Mouse (Mus musculus) CD4-positive, CD25-positive, alpha-beta regulatory T cell, adult 4 months (primary cell): ENCODE data around the gene Srrt. TPM values are rescaled to one million over a fixed set of nuclear protein-coding genes. Genes with fewer than 3 reads are reported as not detected.
A peak's percentile ranks its signal among the peaks of the same experiment; 100 is the strongest.

Experiments
- ATAC-seq: one replicate; pipeline ENCODE4 v1.8.0; 2017
- polyA plus RNA-seq, 2 experiments: library from polyadenylated mRNA; unstranded; fragments of 100-300 nt; shearing (Covaris generic); gene quantifications; one replicate each; pipeline ENCODE4 v1.2.1; 2017

The Srrt gene
- polyA plus RNA-seq, 2 experiments from 2014 or later, result 60.2 to 63.7 TPM

DNA sequence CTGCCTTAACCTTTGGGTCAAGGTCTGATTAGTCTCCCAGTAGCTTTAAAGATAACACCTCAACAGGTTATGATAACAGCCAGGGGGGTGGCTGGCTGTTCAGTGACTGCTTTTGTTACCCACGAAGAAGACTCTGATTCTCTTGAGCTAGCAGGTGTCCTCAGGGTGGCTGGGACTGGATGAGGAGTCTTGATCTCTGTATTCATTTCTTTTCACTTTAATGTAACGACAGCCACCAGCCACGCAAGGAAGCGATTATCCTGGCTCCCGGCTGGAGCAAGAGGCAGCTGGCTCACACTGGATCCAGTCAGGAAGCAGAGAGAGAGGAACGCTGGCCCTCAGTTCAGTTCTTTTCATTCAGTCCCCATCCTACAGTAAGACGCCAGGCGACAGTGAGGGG is 29.7 kb upstream of the Srrt start:
- ATAC-seq, result no peak

DNA sequence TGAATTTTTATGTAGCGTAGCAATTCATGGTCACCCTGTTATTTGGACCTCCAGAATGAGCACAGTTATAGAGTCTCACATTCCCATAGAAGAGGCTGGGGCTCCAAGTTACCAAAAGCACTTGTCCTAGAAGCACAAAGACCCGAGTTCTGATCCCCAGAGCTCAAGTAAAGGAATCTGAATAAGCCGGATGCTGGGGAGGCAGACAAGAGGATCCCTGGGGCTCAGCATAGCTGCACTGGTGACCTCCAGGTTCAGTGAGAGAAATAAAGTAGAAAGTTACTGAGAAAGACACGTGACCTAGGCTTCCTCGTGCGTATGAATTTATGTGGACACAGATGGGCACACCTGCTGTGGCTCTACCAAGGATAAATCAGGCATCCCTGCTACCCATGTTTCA is 27.6 kb upstream of the Srrt start:
- no peak for ATAC-seq

DNA sequence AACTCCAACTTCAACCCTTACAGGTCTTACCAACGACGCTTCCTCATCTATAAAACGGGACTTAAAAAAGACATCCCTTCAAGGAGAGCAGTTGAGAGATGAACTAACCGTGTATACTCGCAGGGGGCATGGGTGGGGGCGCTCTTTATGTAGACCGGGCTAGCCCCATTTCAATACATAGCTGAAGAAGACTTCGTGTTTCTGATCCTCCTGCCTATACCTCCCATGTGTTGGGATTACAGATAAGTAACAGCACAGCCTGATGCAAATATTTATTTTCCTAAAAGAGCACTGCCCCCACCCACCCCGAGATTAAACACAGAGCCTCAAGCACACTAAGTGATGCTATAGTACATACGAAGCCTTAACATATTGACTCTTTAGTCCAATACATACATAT is 26.8 kb upstream of the Srrt start:
- no peak for ATAC-seq

DNA sequence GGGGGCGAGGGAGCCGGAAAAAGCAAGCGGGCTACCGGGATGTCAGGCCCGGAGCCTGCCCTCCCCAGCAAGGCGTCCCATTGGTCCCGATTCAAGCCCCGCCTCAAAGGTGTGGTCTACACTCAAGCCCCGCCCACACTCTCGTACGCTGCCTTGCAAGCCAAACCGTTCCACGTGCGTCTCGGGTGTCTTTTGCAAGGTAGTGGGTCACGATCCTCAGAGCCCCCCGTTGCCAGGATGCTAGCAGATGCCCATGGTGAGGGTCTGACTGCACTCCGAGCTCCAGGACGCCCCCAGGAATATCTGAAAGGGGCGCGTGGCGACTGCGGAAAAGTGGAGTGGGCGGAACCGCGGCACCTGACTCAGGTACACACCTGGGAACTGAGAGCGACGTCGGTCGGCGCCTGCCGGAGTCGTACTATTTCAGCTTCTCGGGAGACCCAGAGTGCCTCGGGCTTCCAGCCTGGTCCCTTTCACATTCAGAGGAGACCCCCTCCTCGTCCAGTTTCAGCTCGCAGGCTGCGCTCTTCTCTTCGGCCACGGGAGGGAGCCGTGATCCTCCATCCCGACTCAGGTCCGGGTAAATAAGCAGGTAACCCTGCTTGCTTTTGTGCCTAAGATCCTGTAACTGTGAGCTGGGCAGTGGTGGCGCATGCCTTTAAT is 26.2 kb upstream of the Srrt start, which contains the start of gene Slc12a9:
TSS of gene Slc12a9 (minus strand) at position 86 of the 663 bp plus-strand sequence.
- ATAC-seq, result peak; percentile 97

DNA sequence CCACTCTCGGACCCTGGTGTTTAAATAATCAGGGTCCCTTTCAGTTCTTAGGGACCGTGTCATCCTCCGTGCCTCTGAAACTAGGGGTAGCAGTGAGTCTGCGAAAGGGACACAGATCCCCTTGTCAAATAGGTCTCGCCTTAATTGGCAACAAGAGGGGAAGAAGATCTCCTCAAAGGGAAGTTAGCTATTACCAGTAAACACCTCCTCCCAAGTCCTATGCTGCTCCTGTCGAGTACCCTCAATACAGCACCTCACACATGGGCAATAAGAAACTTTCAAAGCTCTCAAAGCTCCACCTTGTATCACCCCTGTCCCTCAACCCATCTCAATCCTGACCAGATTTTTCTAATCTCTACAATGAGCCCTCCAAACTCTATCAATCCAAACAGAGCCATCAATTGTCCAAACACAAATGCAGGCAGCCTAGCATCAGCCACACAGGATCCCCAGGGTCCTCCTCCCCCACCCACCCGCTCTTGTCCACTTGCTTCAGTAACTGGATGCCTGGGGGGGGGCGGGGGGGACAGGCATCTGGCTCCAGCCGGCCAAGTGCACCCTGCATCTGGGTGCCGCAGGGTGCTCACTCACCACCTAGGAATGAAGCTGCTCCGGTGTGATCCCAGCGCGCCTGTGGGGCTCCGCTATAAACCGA is 25.5 kb upstream of the Srrt start:
- no peak for ATAC-seq

DNA sequence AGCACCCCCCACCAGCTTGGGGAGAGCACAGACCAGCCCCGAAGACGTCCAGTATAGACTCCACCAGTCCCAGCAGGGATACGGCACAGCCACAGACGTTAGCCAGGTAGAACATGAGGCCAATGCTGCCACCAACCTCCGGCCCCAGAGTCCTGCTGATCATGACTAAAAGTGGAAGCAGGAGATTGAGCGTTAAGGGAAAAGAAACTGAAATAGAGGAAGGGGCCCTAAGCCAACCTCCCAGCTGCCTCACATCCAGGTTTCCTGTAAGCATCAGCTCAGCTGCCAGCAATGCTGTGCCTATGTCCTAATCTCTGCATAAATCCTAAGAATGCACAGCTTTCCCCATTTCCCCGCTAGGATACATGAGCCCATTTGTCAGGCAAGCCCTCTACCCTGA is 23.4 kb upstream of the Srrt start:
- no peak for ATAC-seq

DNA sequence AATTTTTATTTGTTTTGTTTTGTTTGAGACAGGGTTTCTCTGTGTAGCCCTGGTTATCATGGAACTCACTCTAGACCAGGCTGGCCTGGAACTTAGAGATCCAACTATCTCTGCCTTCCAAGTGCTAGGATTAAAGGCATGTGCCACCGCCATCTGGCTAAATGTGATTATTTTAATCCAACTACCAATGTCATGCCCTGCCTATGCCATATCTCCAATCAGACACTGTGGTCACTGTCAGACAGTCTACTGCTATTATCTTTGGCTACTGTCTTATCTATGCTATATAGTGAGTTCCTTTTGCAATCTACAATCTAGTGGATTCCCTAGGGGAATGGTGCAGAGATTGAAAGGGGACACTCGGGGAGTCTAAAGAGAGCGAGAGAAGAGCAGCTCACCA is 13.5 kb upstream of the Srrt start:
- ATAC-seq, result no peak

DNA sequence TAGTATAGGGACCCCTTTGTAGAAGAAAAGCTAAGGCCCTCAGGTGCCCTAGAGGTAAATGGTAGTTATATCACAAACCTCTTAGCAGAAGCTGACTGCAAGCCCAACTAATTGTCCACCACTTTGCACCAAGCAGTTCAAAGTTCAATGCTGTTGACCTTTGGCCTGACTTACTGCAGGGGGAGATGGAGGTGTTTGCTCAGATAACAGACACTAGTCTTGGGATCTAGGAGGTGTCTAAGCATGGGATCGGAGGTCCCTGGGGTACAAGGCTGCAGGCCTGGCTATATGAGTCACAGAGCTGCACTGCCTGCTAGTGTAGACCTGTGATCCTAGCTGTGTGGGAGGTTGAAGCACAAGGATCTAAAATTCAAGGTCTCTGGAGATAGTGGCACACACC is 11.1 kb upstream of the Srrt start:
- ATAC-seq, result no peak

DNA sequence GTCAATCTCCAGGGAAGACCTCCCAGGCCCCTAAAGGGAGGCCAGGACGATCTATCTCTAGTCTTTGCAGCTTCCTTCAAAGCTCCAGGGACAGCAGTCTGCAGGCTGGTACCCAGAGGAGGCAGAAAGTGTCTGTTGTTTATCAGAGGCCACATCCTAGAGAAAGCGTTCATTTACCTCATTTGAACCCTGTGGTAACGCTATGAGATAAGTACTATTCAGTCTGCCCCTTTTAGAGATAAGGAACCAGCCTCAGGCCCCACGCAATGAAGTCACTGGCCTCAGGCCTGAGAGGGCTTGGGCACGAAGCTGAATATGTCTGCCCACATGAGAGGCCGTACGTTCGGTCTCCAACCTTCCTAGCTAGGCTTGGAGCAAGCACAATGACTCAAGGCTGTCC is 9.9 kb upstream of the Srrt start:
- no peak for ATAC-seq

DNA sequence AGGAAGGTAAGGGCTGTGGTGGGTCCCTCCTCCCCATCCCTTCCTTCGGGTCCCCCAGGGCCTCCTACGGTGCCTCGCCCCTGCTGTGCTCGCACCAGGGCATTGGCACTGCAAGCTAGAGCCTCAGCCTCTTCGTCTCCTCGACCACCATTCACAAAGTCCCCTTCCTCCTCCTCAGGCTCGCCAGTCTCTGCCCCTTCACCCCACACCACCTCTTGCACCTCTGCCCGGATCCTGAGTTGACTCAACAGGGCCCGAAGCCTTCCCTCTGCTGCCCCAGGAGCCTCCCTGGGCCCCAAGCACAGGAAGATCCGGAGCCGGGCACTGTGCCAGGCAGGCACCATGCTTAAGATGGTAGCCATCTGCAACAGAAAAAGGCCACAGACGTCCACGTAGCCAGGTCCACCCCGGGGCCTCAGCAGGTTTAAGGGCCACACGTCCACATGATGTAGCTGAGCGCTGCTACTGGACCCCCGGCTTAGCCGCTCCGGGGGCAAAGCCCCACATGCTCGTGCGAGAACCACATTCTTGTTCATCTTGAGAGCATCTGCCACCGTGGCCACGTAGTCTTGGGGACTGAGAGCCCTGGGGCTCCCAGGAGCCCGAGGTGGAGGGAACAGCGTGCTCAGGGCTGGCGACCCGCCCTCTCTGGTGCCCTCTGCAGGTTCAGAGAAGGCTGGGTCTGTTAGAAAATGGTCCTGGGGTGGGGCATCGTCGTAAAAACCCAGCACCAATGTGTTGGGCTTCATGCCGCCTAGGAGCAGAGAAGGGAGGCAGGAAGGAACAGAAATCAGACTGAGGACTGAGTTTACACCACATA is 7.8 kb upstream of the Srrt start:
- no peak for ATAC-seq

DNA sequence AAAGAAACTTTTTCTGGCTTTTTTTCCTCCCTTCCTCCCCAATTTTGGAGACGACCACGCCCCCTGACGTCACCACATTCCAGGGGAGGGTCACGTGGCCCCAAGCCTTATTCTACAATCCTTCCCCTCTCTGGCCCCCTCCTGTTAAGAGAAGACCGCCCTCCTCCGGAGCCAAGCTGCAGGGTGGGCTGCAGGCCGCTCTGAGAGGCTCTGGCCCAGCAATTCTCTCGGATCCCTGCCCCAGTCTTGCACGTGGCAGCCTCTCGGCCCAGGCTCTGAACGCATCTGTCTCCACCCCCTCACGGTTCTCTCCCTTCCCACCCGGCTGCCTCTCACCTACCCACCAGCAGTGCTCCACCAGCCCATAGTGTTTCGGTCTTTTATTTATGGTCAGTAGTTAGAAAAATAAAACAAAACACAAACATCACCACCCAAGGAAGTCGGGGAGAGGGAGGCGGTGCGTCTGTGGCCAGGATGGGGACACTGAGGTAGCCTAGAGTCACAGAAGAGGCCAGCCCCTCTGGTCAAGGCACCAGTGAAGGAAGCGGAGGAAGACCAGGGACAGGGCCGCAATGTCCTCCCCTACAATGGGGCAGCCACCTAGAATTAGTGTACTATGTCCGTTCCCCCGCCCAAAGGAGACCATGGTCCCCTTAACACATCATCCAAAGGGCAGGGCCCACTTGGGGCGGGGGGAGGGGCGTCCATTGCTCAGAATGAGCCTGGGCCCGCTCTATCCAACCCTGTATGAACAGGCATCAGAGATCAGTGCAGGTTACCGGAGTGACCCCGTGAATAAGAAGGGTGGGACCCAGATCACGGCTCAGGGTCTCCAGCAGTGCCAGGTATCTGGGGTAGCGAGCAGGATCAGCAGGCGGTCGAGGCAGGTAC is 7.0 kb upstream of the Srrt start, which contains the start of gene Trip6:
TSS of gene Trip6 (minus strand) at position 212 of the 891 bp plus-strand sequence.
- ATAC-seq, result no peak

DNA sequence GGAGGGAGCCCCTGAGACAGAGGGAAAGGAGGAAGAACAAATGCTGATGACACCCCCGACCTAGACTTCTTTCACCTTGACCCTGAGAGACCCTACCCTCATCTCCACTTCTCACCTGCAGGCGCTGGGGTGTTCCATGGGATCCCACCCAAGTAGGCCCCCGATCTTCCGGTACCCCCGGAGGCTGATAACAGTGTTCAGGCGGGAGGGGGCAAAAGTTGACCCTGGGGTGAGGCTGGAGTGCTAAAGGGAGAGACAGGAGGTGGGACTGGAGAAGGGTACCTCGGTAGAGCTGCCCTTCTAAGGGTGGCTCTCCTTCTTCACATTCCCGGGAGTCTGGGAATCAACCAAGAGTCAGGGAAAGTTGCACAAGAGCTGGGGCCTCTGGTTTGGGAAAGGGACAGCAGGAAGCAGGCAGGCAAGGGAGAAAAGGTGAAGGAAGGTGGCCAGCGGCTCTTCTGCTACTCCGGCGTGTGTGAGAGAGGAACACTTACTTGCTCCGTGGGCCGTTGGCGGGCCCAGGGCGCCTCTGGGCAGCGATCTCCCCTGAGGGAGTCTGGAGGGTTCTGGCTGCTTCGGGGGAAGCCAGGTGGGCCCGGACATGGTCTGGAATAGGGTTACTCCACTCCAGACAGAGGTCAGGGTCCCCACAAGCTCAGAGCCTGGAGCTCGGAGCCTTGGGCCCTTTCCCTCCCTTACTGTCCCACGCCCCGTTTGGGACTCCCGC is 6.2 kb upstream of the Srrt start:
- ATAC-seq, result no peak

DNA sequence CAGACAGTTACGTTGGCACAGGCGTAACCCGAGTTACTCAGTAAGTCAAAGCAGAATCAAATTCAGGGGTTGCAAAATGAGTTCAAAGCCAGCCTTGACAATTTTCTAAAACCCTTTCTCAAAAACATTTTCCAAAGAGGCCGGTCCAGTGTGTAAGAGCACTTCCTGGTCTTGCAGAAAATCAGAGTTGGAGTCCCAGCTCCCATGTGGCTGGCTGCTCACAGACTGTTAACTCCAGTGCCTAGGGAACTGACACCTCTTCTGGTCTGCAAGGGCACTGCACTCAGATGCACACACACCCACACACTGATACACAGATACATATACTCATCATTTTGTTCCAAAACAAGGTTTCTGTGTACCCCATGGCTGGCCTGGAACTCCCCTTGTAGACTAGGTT is 882 bp upstream of the Srrt start:
- no peak for ATAC-seq

DNA sequence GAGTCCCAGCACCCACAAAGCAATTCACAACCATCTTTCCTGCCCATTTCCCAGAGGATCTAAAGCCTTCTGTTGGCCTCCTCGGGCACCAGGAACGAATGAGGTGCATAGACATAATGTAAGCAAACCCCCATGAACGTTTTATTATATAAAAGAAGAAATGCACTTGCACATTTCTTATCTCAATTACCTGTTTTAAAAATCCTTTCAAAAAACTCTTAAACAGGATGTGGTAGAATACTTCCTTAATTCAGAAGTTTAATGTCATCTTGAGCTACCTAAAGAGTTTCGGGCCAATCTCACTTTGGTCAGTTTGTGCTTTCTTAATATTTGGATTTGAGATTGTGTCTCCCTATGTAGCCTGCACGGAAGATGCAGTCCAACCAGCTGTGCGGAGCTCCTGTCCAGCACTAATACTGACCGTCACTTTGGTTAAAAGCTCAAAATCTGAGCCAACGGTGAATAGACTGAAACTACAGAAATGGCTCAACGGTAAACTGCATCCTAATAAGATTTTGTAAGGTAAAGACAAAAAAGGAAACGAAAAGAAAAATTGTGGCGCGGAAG is 952 bp downstream of the Srrt start:
- ATAC-seq, result peak; percentile 50

DNA sequence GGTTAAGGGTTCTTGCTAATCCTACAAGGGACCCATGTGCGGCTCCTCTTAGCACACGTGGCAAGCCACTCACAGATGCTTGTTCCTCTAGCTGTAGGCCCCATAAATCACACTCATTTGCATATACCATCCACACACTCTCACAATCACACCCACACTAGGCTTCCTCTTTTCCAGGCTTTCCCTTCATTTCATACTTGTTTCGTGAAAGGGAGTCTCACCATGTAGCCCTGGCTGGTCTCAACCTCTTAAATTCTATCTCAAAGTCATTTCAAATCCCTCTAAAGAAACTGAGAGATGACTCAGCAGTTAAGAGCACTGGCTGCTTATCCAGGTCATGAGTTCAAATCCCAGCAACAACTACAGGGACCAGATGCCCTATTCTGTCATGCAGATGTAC is 1.7 kb downstream of the Srrt start:
- ATAC-seq, result no peak

DNA sequence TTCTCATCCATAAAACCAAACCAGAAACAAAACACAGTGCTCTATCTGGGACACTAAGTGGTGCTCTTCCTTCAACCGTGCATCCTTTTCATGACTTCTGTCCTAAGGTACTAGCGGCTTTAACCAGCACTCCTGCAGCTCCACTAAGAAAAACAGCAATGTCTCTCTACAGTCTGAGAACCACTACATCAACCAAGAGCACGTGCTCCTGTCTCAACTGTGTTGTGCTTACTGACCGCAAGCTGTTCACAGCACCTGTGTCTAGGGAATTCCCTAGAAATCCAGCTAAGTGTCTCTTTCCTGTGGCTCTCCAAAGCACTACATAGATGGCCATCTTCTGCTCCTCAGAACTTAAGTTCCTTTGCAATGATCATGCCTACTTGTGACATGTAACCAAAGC is 2.7 kb downstream of the Srrt start:
- no peak for ATAC-seq

DNA sequence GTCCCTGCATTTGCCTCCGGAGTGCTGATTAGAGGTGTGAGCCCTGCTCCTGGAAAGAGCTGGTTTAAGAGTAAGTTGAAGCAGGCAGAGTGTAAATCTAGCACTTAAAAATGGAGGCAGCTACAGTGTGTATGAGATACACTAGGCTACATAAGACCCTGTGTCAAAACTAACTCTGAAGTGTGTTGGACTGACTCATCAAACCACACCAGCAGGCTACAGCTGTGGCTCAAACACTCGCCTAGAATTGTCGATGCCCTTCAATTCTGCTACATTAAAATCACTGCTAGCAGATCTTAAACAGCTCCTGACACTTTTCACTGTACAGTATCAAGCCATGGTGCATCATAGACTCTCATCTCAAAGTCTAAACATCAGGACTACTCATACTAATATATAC is 3.3 kb downstream of the Srrt start:
- ATAC-seq, result no peak

DNA sequence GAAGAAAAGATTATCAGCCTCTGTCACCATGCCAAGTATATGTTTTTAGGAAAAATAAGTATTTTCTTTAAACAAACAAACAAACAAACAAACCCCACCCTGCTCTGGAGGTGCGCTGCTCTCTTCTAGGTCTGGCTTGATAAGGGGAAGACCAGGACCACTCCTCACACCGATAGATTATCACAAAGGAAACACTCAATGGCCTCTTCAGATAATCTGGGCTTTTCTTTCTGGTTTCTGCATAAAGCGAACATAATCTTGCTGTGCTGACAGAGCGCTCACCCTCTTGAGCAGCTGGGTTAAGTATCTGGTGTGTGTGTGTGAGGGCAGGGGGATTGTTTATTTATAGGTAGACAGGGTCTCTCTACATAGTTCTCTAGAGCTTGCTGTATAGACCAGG is 3.9 kb downstream of the Srrt start:
- ATAC-seq, result no peak

DNA sequence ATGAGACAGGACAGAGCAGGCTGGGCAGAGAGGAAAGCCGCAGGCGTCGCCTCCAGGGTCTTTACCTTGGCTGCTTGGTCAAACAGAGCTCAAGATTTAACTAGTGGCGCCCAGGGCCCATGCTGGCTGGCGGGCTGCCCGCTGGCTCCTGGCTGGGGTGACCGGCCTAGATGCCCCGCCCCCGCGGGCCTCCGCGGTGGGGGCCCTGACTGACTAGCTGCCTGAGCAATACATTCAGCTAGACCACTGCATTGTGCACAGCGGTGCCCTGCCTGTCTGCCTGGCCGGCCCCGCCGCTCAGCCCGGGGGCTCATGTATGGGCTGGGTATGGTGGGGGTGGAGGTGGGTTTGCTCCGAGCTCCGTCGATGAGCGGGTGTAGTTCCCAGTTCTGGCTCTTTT is 6.2 kb downstream of the Srrt start:
- no peak for ATAC-seq

DNA sequence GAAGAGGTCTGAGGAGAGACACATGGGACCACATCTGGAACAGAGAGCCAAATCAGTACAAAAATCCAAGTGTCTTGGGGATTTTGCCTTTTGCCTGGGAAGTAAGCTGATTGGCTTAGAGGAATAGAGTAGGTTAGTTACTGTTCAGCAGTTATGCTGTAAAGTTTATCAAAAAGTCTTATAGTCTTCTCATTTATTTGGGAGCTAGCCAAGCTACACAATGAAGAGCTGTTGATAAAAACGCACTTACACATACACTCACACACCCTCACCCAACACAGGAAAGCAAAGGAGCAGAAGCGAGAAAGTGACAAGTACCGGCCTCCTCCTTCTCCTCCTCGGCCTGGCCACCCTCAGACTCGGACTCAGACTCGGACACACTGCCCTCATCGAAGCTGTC is 8.2 kb downstream of the Srrt start:
- no peak for ATAC-seq

DNA sequence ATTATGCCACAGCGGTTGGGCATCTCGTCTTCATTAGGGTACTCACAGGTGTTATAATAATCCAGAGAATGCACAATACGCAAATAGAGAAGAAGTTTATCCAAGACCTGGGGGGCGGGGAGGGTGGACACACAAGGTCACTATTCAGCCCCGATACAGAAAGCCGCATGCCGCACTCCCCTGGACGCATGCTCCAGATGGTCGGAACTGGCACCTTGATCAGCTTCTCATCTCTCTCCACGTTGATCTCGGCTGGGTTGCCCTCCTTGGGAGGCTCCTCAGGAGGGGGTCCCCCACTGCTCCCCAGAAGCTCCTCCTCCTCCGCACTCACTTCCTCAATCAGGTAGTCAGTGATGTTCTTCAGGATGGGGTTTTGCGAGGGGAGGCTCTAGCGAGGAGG is 10.3 kb downstream of the Srrt start:
- ATAC-seq, result no peak

DNA sequence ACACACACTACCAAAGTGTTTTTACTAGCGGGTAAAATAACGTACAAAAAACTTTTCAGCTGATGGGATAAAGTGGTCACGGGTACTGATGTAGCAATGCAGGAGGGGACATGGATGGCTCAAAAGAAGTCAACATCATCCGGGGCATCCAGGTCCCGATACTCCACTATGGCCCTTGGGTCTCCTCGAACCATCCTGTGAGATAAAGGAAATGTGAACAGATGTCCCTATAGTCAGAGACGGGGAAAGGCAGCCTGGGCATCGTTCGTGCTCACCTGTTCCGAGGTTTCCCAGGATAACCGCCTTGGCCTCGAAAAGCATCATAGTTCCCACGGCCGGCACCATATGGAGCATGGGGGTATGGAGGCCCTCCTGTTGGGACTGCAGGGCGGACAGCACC is 11.8 kb downstream of the Srrt start:
- ATAC-seq, result no peak
